Mouse (Mus musculus) testis, postnatal 14 days (tissue): Measurements from ENCODE around the gene Fes.
"Not testable (repeated sequence)": the region's sequence is repeated elsewhere in the genome, so short reads cannot be mapped to it uniquely, and the experiment has no call there.

Experiments
- DNase-seq: peaks from one replicate; pipeline ENCODE4 v3.0.0; 2021; ENCODE audit warnings: low spot score

The Fes gene

GRCm38 (mm10) chr7:80404101-80404894 is 16.6 kb upstream of the Fes start:
- DNase-seq: no peak

- DNase-seq: peak; percentile 82
Observed at GRCm38 (mm10) chr7:80403551-80403950, 15.8 kb upstream of the Fes start.

- DNase-seq: peak; percentile 61
Observed at GRCm38 (mm10) chr7:80402651-80403321, 15.0 kb upstream of the Fes start.

GRCm38 (mm10) chr7:80401860-80402641 is 14.3 kb upstream of the Fes start:
- DNase-seq: peak; percentile 73

GRCm38 (mm10) chr7:80401041-80401859 is 13.5 kb upstream of the Fes start:
- no peak for DNase-seq

- no peak for DNase-seq
Observed at GRCm38 (mm10) chr7:80400571-80400970, 12.8 kb upstream of the Fes start.

GRCm38 (mm10) chr7:80400099-80400498 is 12.4 kb upstream of the Fes start:
- no peak for DNase-seq

- DNase-seq: no peak
Observed at GRCm38 (mm10) chr7:80398654-80399444, 11.1 kb upstream of the Fes start.

- no peak for DNase-seq
Observed at GRCm38 (mm10) chr7:80397986-80398385, 10.2 kb upstream of the Fes start.

- not testable (repeated sequence) for DNase-seq
Observed at GRCm38 (mm10) chr7:80396427-80396826, 8.7 kb upstream of the Fes start.

- DNase-seq: no peak
Observed at GRCm38 (mm10) chr7:80394600-80394999, 6.9 kb upstream of the Fes start.

- DNase-seq: no peak
Observed at GRCm38 (mm10) chr7:80392119-80392518, 4.4 kb upstream of the Fes start.

- DNase-seq: no peak
Observed at GRCm38 (mm10) chr7:80387033-80387632, 613 bp downstream of the Fes start.

- DNase-seq: peak; percentile 83
Observed at GRCm38 (mm10) chr7:80386235-80386930, 1.4 kb downstream of the Fes start.

- no peak for DNase-seq
Observed at GRCm38 (mm10) chr7:80382919-80383318, 4.8 kb downstream of the Fes start.

GRCm38 (mm10) chr7:80379531-80379930 is 8.2 kb downstream of the Fes start:
- DNase-seq: peak; percentile 48

GRCm38 (mm10) chr7:80377471-80377870 is 10.3 kb downstream of the Fes start:
- DNase-seq: peak; percentile 52

GRCm38 (mm10) chr7:80376192-80376591 is 11.6 kb downstream of the Fes start:
- no peak for DNase-seq

GRCm38 (mm10) chr7:80375376-80376039 is 12.2 kb downstream of the Fes start:
- DNase-seq: no peak
